Mouse (Mus musculus) hindbrain, embryonic 11.5 days (tissue): Measurements from ENCODE around the gene Gast. TPM values are rescaled to one million over a fixed set of nuclear protein-coding genes. Genes with fewer than 3 reads are reported as not detected.
"Not testable (repeated sequence)": the region's sequence is repeated elsewhere in the genome, so short reads cannot be mapped to it uniquely, and the experiment has no call there.

Experiments used
- ATAC-seq: fragments of 200-750 bp; cut with Nextera tagmentation; 2 replicates; pipeline ENCODE4 v1.8.0; 2017; ENCODE audit warnings: mild to moderate bottlenecking, moderate TSS enrichment, moderate library complexity; ENCODE audit not compliant: low FRiP score
- DNase-seq: peaks from one replicate; pipeline ENCODE4 v3.0.0-alpha.2; 2015; ENCODE audit warnings: low spot score
- H3K27ac ChIP-seq: fragments of 300-500 bp; sonication (generic); 2 replicates; pipeline ENCODE4 v1.5.1; 2014; ENCODE audit warnings: mild to moderate bottlenecking, low read depth, low read length
- H3K27me3 ChIP-seq: fragments of 300-500 bp; sonication (generic); 2 replicates; pipeline ENCODE4 v1.6.1; 2014; ENCODE audit warnings: mild to moderate bottlenecking, low read length, moderate library complexity, mixed read lengths; ENCODE audit not compliant: control insufficient read depth, insufficient read depth
- H3K36me3 ChIP-seq: fragments of 300-500 bp; sonication (generic); 2 replicates; pipeline ENCODE4 v1.6.1; 2014; ENCODE audit warnings: mild to moderate bottlenecking, low read length, moderate library complexity, mixed read lengths; ENCODE audit not compliant: control insufficient read depth, insufficient read depth
- H3K4me1 ChIP-seq: fragments of 300-500 bp; sonication (generic); replicated peaks from 2 replicates; pipeline ENCODE4 v1.6.1; 2014; ENCODE audit warnings: low read length, mixed read lengths; ENCODE audit not compliant: control insufficient read depth, insufficient read depth
- H3K4me2 ChIP-seq: fragments of 300-500 bp; sonication (generic); replicated peaks from 2 replicates; pipeline ENCODE4 v1.6.1; 2014; ENCODE audit warnings: mild to moderate bottlenecking, low read depth, low read length
- H3K4me3 ChIP-seq: fragments of 300-500 bp; sonication (generic); 2 replicates; pipeline ENCODE4 v1.5.1; 2014; ENCODE audit warnings: low read depth, low read length
- H3K9ac ChIP-seq: fragments of 300-500 bp; sonication (generic); 2 replicates; pipeline ENCODE4 v1.6.1; 2014; ENCODE audit warnings: low read depth, low read length
- H3K9me3 ChIP-seq: fragments of 300-500 bp; sonication (generic); 2 replicates; pipeline ENCODE4 v1.6.1; 2016; ENCODE audit warnings: low read length; ENCODE audit not compliant: control insufficient read depth
- WGBS: fragments of 180-500 bp; shearing (Covaris S2); extraction: QIAGEN DNeasy Blood & Tissue Kit; methylation state at CpG from one replicate; pipeline ENCODE4 v1.1.7; 2014; 5-methylcytosine and 5-hydroxymethylcytosine counted together
- polyA plus RNA-seq: library from polyadenylated mRNA; unstranded; fragments of >200 nt; fragmentation: Nextera tagmentation; extraction: Ambion mirVana; gene quantifications from 2 replicates; pipeline ENCODE4 v1.2.1, GENCODE M21; 2014

The Gast gene
- polyA plus RNA-seq, 1 experiment from 2014 or later, result not detected

DNA sequence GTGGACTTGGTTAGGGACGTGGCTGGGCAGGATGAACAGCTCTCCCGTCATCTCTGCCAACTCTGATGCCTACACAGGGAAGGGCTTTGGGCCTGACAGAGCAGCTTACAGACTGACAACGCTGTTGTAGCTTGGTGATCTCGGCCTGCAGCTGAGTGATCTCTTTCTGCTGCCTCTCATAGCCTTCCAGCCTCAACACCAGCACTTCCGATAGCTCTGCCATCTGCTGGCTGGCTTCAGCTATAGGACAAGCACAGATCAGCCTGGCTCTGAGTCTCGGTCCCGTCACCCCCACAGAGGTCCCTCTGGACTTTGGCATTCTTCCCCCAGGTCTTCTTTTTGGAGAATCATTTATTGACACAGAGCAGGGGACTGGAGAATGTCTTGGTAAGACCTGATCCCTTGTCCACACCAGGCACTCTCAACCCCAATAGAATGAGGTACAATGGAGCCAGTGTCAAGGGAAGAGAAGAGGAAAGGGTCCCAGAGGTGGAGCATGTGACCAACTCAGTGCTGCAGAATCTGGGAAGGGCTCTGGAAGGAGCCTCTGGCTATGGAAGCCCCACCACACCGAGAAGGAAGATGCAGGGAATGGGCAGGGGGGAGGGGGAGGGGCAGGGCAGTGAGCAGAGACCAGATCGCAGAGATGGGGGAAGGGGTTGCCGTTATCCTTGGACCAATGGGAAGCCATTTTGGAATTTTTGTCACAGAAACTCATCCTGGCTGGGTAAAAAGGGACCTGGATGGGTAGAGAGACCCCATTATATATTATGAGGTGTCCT lies 18.1 kb downstream of the Gast start:
- Histone ChIP-seq H3K27ac (no peak overlapping the region), H3K36me3 (no peaks in the 10 kb centered on the region), H3K4me2 (no peak overlapping the region), H3K27me3 (peaks cover 11% of the 10 kb centered on the region; the same call in 1 of the 2 replicates), H3K4me3 (no peak overlapping the region), H3K4me1 (no peaks in the 10 kb centered on the region; the same call in 1 of the 2 replicates), H3K9me3 (no peaks in the 10 kb centered on the region), H3K9ac (peak overlapping the region; percentile 31; the same call in 1 of the 2 replicates)
- DNase-seq (peak; percentile 40), ATAC-seq (no peak)
- WGBS, result 37% methylated on average over 10 of the region's 10 CpGs

DNA sequence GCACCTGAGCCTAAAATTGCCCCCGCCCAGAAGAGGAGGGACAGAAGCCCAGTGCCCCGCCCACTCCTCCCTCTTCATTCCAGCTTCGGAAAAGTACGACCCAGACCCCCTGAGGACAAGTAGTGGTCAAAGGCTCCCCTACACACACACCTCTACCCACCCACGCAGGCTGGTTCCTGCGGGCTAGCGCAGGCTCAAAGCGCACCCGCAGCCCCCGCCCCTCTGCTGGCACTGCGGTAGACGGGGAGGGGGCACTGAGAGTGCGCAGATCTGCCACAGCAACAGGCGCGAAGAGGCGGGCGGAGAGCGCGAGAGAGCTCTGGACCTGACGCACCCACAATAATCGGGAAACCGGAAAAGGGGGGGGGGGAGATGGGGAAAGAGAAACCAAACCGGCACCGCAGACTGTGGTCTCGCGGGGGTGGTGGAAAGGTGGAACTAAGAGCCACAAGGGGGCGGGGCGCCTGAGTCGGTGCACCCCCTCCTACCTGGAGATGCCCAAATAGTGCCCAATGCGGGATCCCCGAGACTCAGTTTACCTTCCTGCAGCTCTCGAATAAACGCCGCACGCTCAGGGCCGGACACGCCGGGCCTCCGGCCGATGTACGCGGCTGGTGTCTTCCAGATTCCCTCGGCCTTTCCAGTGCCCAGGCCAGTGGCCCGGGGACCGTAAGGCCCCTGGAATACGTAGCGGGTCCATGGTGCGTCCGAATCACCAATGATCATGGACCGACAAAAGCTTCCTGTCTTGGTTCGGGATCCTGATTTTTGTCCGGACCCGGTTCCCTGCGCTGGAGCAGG lies 21.1 kb downstream of the Gast start:
- ATAC-seq (peak; percentile 38), DNase-seq (peak; percentile 51)
- Histone ChIP-seq H3K4me3 (peak overlapping the region; percentile 79), H3K27me3 (peaks cover 16% of the 10 kb centered on the region; the same call in 1 of the 2 replicates), H3K27ac (no peak overlapping the region), H3K36me3 (no peaks in the 10 kb centered on the region), H3K4me1 (no peaks in the 10 kb centered on the region; the same call in 1 of the 2 replicates), H3K4me2 (peak overlapping the region; percentile 98), H3K9ac (peak overlapping the region; percentile 71), H3K9me3 (no peaks in the 10 kb centered on the region)
- under 1% methylated on average over 53 of the region's 54 CpGs for WGBS

- 2% methylated on average over 48 of the region's 49 CpGs for WGBS
These were observed 22.0 kb downstream of the Gast start, which contains the start of gene Hap1 for GRCm38 (mm10) chr11:100355972-100356818. Gene Hap1, minus strand, starts transcription at chr11:100356128.

GRCm38 (mm10) chr11:100356819-100357211 lies 22.6 kb downstream of the Gast start:
- no peaks in the 10 kb centered on the region for H3K9me3 ChIP-seq
- peak; percentile 35 for DNase-seq
- H3K36me3 ChIP-seq, result no peaks in the 10 kb centered on the region
- H3K4me3 ChIP-seq, result peak overlapping the region; percentile 79
- no peak for ATAC-seq
- H3K4me1 ChIP-seq, result no peaks in the 10 kb centered on the region; the same call in 1 of the 2 replicates
- H3K27ac ChIP-seq, result no peak overlapping the region
- peak overlapping the region; percentile 11; the same call in 1 of the 2 replicates for H3K9ac ChIP-seq
- WGBS, result 17% methylated on average over 9 of the region's 9 CpGs
- H3K27me3 ChIP-seq, result peaks cover 18% of the 10 kb centered on the region; the same call in 1 of the 2 replicates
- H3K4me2 ChIP-seq, result peak overlapping the region; percentile 98

More at GRCm38 (mm10) chr11:100355972-100356818, 22.0 kb downstream of the Gast start, which contains the start of gene Hap1:
- Histone ChIP-seq H3K9ac (peak within 1 kb of the TSS; percentile 71), H3K9me3 (no peaks in the 10 kb centered on the region), H3K4me1 (no peaks in the 10 kb centered on the region; the same call in 1 of the 2 replicates), H3K4me2 (peak within 1 kb of the TSS; percentile 98), H3K36me3 (no peaks in the 10 kb centered on the region), H3K27ac (no peak within 1 kb of the TSS), H3K27me3 (peaks cover 18% of the 10 kb centered on the region; the same call in 1 of the 2 replicates), H3K4me3 (peak within 1 kb of the TSS; percentile 79)
- ATAC-seq (peak; percentile 79), DNase-seq (peak; percentile 88)

- H3K36me3 ChIP-seq, result no peaks in the 10 kb centered on the region
- no peak overlapping the region for H3K27ac ChIP-seq
- H3K9ac ChIP-seq, result no peak overlapping the region
- WGBS, result 61% methylated on average over 5 of the region's 5 CpGs
- no peak for ATAC-seq
- H3K9me3 ChIP-seq, result no peaks in the 10 kb centered on the region
- H3K4me2 ChIP-seq, result no peak overlapping the region
- no peak overlapping the region for H3K4me3 ChIP-seq
- no peak for DNase-seq
- no peaks in the 10 kb centered on the region; the same call in 1 of the 2 replicates for H3K4me1 ChIP-seq
- peaks cover 18% of the 10 kb centered on the region; the same call in 1 of the 2 replicates for H3K27me3 ChIP-seq
These were observed 23.2 kb downstream of the Gast start for GRCm38 (mm10) chr11:100357408-100357807.

- Histone ChIP-seq H3K4me1 (no peaks in the 10 kb centered on the region; the same call in 1 of the 2 replicates), H3K4me2 (no peak overlapping the region), H3K36me3 (no peaks in the 10 kb centered on the region), H3K9ac (no peak overlapping the region), H3K27me3 (peaks cover 13% of the 10 kb centered on the region; the same call in 1 of the 2 replicates), H3K4me3 (no peak overlapping the region), H3K9me3 (no peaks in the 10 kb centered on the region), H3K27ac (no peak overlapping the region)
- DNase-seq, result no peak
- 86% methylated on average over 6 of the region's 6 CpGs for WGBS
- ATAC-seq, result no peak
These were observed 26.0 kb downstream of the Gast start for GRCm38 (mm10) chr11:100360175-100360574.

DNA sequence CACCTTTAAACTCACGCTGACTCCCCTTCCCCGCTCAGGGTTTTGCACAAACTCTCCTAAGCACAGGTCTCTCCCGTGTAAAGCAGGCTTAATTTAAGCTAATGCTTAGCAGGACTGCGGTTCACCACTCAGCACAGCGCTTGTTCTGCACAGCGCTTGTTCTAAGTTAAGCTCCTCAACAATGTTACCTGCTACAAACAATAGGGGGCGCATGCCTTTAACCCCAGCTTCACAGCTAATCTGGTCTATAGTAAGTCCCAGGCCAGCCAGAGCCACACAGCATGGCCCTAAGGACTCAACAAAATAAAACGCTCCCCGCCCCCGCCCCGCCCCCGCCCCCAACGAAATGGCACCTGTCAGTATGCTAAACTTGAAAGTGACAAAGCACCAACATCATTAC lies 26.9 kb downstream of the Gast start:
- H3K4me3 ChIP-seq, H3K36me3 ChIP-seq, DNase-seq, H3K9me3 ChIP-seq, H3K27ac ChIP-seq, H3K4me1 ChIP-seq, H3K9ac ChIP-seq, H3K4me2 ChIP-seq, ATAC-seq: not testable (repeated sequence)
- WGBS, result no CpG with 5 or more reads among the region's 13 CpGs
- peaks cover 11% of the 10 kb centered on the region; the same call in 1 of the 2 replicates for H3K27me3 ChIP-seq
